Mouse (Mus musculus): ENCODE results near the gene Maml3. TPM values are rescaled to one million over a fixed set of nuclear protein-coding genes. Genes with fewer than 3 reads are reported as not detected.

The Maml3 gene
- total RNA-seq, 1 experiment = 1.2 TPM

DNA sequence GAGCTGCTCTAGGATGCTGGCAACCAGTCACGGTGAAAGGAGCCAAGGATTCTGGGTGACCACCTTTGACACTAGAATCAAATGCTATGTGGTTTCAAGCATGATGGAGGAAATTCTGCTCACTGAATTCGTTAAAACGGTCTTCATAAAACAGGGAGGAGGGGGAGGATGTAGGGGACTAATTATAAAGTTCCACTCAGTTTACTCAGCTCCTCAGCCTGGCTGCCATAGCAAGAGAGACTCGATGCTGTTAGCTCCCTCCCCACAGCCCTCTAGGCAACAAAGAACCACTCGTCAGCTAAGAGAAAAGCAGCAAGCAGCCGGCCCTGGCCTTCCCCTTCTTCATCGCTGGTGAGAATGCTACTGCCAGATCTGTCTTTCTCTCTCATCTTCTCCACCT is 295.1 kb downstream of the Maml3 start:
- Histone ChIP-seq H3K36me3 (ENCODE audit: control insufficient read depth, insufficient read depth, low read length, poor library complexity, severe bottlenecking) (no peaks in the 10 kb centered on the region), H3K27ac (ENCODE audit: insufficient read depth, low read depth, low read length, poor library complexity, severe bottlenecking) (no peak overlapping the region), H3K4me1 (ENCODE audit: control insufficient read depth in 2 of 2, insufficient read depth in 2 of 2, low read length in 2 of 2, poor library complexity in 1 of 2) (no peaks in the 10 kb centered on the region), H3K9me3 (ENCODE audit: control insufficient read depth, insufficient read depth, low read depth, low read length) (no peaks in the 10 kb centered on the region), H3K4me3 (ENCODE audit: insufficient read depth in 1 of 2, low read depth in 1 of 2, low read length in 2 of 2, poor library complexity in 1 of 2, severe bottlenecking in 1 of 2) (no peak overlapping the region), H3K9ac (ENCODE audit: insufficient read depth, low read depth, low read length, poor library complexity, severe bottlenecking) (no peak overlapping the region)
- TF ChIP-seq CHD2 (IDR thresholded peaks at IDR 0.05; ENCODE audit: low read depth, low read length) = no peak
- TF ChIP-seq MAFK (IDR thresholded peaks at IDR 0.05; ENCODE audit: insufficient read depth, low read depth, low read length) = no peak
- TF ChIP-seq ZC3H11A (IDR thresholded peaks at IDR 0.05; ENCODE audit: borderline replicate concordance, low read depth, low read length) = no peak
- no peak for TF ChIP-seq HCFC1 (IDR thresholded peaks at IDR 0.05; ENCODE audit: borderline replicate concordance, insufficient read depth, low read length)
- TF ChIP-seq ZNF384 (IDR thresholded peaks at IDR 0.05; ENCODE audit: low read depth, low read length) = no peak
- in situ Hi-C loops (cut with MboI; ENCODE audit: low sequenced_read_pairs in 2 of 2, unreplicated experiment in 2 of 2) = no loop called here
- DNase-seq (ENCODE audit: low read depth, low spot score) = no peak

DNA sequence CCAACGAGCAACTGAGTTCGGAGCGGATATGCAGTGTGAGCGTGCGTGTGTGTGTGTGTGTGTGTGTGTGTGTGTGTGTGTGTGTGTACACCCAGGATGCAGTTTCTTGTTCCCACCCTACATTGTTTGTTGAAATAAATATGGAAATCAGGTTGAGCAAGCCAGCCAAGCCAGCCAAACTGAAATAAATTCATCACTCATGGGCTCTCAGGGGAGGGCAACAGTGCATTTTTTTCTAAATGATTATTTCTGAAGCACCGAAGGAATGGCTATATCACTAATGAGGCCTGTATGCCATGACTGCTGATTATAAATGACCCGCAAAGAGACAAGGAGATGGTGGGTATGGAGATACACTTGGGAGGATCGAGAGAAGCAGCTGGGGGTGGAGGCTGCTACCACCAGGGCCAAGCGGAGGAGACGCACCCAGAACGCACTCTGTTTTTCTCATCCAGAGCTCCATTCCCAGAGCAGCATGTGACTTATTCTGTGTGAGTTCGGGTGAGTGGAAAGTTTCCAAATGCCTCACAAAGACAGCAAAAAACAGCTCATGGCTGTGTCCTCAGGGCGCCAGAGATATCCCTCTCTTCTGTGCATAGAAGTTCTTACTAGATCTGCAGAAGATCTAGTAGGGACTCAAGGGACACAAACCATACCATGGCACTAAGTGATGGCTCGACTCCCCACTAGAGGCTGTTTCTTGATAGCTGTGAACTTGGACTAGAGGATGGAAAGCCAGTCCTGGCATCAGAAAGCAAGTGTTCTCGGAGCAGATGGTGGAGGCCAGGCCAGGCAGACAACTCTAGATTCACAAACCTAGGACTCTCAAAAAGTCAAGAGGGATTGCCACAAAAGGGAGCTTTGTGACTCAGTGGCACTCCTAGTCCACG is 296.6 kb downstream of the Maml3 start:
- TF ChIP-seq MAFK (IDR thresholded peaks at IDR 0.05; ENCODE audit: insufficient read depth, low read depth, low read length) (no peak), ZNF384 (IDR thresholded peaks at IDR 0.05; ENCODE audit: low read depth, low read length) (no peak), ZC3H11A (IDR thresholded peaks at IDR 0.05; ENCODE audit: borderline replicate concordance, low read depth, low read length) (no peak), HCFC1 (IDR thresholded peaks at IDR 0.05; ENCODE audit: borderline replicate concordance, insufficient read depth, low read length) (no peak), CHD2 (IDR thresholded peaks at IDR 0.05; ENCODE audit: low read depth, low read length) (no peak)
- no peaks in the 10 kb centered on the region for H3K36me3 ChIP-seq (ENCODE audit: control insufficient read depth, insufficient read depth, low read length, poor library complexity, severe bottlenecking)
- in situ Hi-C loops (cut with MboI; ENCODE audit: low sequenced_read_pairs in 2 of 2, unreplicated experiment in 2 of 2) = no loop called here
- no peaks in the 10 kb centered on the region for H3K9me3 ChIP-seq (ENCODE audit: control insufficient read depth, insufficient read depth, low read depth, low read length)
- H3K4me3 ChIP-seq (ENCODE audit: insufficient read depth in 1 of 2, low read depth in 1 of 2, low read length in 2 of 2, poor library complexity in 1 of 2, severe bottlenecking in 1 of 2) = no peak overlapping the region
- DNase-seq (ENCODE audit: low read depth, low spot score) = no peak
- H3K9ac ChIP-seq (ENCODE audit: insufficient read depth, low read depth, low read length, poor library complexity, severe bottlenecking) = no peak overlapping the region
- H3K4me1 ChIP-seq (ENCODE audit: control insufficient read depth in 2 of 2, insufficient read depth in 2 of 2, low read length in 2 of 2, poor library complexity in 1 of 2) = no peaks in the 10 kb centered on the region
- no peak overlapping the region for H3K27ac ChIP-seq (ENCODE audit: insufficient read depth, low read depth, low read length, poor library complexity, severe bottlenecking)

DNA sequence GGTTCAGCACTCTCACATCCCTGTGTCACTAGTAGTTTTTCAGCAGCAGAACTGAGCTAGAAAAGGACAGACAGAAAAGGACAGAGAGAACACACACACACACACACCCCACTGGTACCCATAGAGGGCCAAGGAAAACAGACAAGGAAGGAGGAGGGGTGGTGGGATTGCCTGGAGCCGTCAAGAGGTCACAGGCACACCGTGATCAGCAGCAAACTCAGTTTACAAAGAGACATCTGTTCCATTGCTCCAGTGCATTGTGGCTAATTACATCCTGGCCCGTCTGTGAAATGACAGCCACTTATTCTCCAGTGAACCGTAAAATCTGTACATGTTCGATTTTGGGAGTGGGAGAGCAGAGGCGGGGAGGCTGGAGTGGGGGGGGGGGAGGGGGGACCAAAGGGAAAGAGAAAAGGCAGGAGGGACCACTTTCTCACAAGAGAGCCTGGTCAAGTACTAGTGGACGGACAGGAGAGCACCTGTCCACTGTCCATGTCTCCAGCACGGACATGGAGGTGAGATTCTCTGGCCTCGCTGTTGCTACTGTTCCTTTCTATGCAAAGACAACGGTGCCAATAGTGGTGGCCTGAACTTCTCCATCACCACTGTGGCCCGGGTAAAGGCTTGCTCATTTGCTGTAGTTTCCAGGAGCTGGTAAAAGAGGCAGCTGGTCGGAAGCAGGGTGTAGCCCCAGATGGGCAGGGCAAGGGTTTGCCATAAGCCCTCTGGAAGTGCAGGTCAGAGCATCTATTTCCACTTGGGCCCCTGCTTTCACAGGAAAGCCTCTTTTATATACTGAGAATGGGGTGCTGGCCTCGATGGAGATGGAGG is 299.2 kb downstream of the Maml3 start:
- Histone ChIP-seq H3K27ac (ENCODE audit: insufficient read depth, low read depth, low read length, poor library complexity, severe bottlenecking) (no peak overlapping the region), H3K9ac (ENCODE audit: insufficient read depth, low read depth, low read length, poor library complexity, severe bottlenecking) (no peak overlapping the region), H3K36me3 (ENCODE audit: control insufficient read depth, insufficient read depth, low read length, poor library complexity, severe bottlenecking) (no peaks in the 10 kb centered on the region), H3K9me3 (ENCODE audit: control insufficient read depth, insufficient read depth, low read depth, low read length) (no peaks in the 10 kb centered on the region), H3K4me1 (ENCODE audit: control insufficient read depth in 2 of 2, insufficient read depth in 2 of 2, low read length in 2 of 2, poor library complexity in 1 of 2) (no peaks in the 10 kb centered on the region), H3K4me3 (ENCODE audit: insufficient read depth in 1 of 2, low read depth in 1 of 2, low read length in 2 of 2, poor library complexity in 1 of 2, severe bottlenecking in 1 of 2) (no peak overlapping the region)
- DNase-seq (ENCODE audit: low read depth, low spot score) = no peak
- in situ Hi-C loops (cut with MboI; ENCODE audit: low sequenced_read_pairs in 2 of 2, unreplicated experiment in 2 of 2) = no loop called here
- TF ChIP-seq MAFK (IDR thresholded peaks at IDR 0.05; ENCODE audit: insufficient read depth, low read depth, low read length) (no peak), HCFC1 (IDR thresholded peaks at IDR 0.05; ENCODE audit: borderline replicate concordance, insufficient read depth, low read length) (no peak), CHD2 (IDR thresholded peaks at IDR 0.05; ENCODE audit: low read depth, low read length) (no peak), ZNF384 (IDR thresholded peaks at IDR 0.05; ENCODE audit: low read depth, low read length) (no peak), ZC3H11A (IDR thresholded peaks at IDR 0.05; ENCODE audit: borderline replicate concordance, low read depth, low read length) (no peak)

DNA sequence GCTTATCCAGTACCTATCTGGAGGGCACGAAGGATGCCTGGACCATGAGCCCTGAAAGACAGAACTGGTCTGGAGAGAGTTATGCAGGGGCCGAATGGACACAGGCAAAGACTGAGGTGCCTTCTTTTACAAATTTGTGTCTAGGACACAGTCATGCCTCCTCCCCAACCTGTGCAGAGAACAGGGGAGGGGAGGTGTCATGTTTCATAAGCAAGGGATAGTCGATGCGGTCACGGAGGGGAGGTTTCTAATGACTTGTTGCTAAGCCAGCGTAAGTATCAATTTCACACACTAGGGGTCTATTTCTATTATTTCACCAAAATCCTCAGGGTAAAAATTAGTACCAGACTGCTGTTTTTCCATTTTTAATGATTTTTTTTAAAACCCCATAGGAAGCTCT is 301.0 kb downstream of the Maml3 start:
- Histone ChIP-seq H3K4me3 (ENCODE audit: insufficient read depth in 1 of 2, low read depth in 1 of 2, low read length in 2 of 2, poor library complexity in 1 of 2, severe bottlenecking in 1 of 2) (no peak overlapping the region), H3K9me3 (ENCODE audit: control insufficient read depth, insufficient read depth, low read depth, low read length) (no peaks in the 10 kb centered on the region), H3K9ac (ENCODE audit: insufficient read depth, low read depth, low read length, poor library complexity, severe bottlenecking) (no peak overlapping the region), H3K27ac (ENCODE audit: insufficient read depth, low read depth, low read length, poor library complexity, severe bottlenecking) (no peak overlapping the region), H3K4me1 (ENCODE audit: control insufficient read depth in 2 of 2, insufficient read depth in 2 of 2, low read length in 2 of 2, poor library complexity in 1 of 2) (no peaks in the 10 kb centered on the region), H3K36me3 (ENCODE audit: control insufficient read depth, insufficient read depth, low read length, poor library complexity, severe bottlenecking) (no peaks in the 10 kb centered on the region)
- no peak for DNase-seq (ENCODE audit: low read depth, low spot score)
- TF ChIP-seq HCFC1 (IDR thresholded peaks at IDR 0.05; ENCODE audit: borderline replicate concordance, insufficient read depth, low read length) = no peak
- no peak for TF ChIP-seq MAFK (IDR thresholded peaks at IDR 0.05; ENCODE audit: insufficient read depth, low read depth, low read length)
- TF ChIP-seq CHD2 (IDR thresholded peaks at IDR 0.05; ENCODE audit: low read depth, low read length) = no peak
- in situ Hi-C loops (cut with MboI; ENCODE audit: low sequenced_read_pairs in 2 of 2, unreplicated experiment in 2 of 2) = no loop called here

Measured in ES-E14 (cell line).